Mouse (Mus musculus): ENCODE measurements around the gene Tppp3. TPM values are rescaled to one million over a fixed set of nuclear protein-coding genes. Genes with fewer than 3 reads are reported as not detected.

Tppp3 gene
- polyA plus RNA-seq, 1 experiment from 2014 or later, result 125 TPM

DNA sequence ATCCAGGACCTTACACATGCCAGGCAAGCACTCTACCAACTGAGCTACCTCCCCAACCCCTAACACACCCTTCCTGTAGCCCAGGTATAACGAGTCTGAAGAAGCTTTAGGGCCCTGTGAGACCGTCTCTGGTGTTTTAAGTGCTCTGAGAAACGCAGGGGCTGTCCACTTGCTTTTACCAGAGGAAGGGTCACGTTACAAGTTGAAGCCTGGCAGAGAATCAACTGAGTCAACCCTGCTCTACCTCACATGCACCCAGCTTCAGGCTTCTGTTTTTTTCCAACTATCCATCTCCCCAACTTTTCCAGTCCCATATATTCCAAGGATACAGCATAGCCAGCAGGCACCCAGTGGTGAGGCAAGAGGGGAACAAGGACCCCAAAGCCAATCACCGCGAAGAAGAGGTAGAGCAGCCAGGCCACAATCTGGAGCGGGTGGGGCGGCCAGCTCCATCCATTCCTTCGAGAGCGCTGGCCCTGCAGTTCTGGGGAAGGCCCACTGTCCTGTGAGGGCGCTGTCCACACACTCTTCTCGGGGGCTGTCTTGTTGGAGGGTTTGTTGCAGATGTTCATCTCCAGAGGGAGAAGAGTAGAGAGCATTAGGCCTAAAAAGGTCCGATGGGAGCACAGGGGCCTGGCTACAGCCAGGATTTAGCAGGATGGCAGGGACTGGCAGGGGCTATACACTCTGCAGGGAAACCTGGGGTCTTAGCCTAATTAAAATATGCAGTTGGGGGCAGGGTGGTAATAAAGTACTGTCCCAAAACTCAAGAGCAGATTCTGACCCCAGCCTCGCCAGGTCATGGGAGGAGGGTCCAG is 12.1 kb upstream of the Tppp3 start:
- ATAC-seq (replicated peaks), result peak; percentile 73; the same call in 1 of the 2 replicates
- no peaks in the 10 kb centered on the region for H3K27me3 ChIP-seq (replicated peaks)
- no peak overlapping the region for H3K4me2 ChIP-seq
- no peaks in the 10 kb centered on the region; the same call in 1 of the 2 replicates for H3K36me3 ChIP-seq (replicated peaks)
- no peaks in the 10 kb centered on the region; the same call in 1 of the 2 replicates for H3K4me1 ChIP-seq
- H3K4me3 ChIP-seq, result no peak overlapping the region
- H3K9ac ChIP-seq, result no peak overlapping the region
- H3K9me3 ChIP-seq, result no peaks in the 10 kb centered on the region
- no peak overlapping the region for H3K27ac ChIP-seq
- 34% methylated on average over 14 of the region's 14 CpGs for WGBS

DNA sequence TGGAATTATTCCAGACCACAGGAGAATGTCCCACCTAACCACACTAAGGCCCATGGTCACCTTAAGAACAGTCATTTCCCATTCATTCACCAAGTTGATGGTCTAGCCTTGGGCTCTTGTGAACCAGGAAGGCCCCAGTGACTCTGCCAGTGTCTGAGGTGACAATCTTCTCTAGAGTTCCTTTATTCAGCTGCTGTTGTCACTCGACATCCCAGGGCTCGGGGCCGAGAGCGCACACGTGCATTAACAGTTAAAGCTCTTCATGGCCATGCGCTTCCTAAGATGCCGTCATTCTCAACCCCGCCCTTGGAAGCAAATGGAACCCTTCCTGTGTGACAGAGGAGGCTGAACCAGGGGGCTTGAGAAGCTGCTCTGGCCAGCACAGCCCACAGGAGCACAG is 10.8 kb upstream of the Tppp3 start:
- 86% methylated on average over 8 of the region's 8 CpGs for WGBS
- H3K4me3 ChIP-seq, result no peak overlapping the region
- no peak overlapping the region for H3K4me2 ChIP-seq
- H3K27ac ChIP-seq, result no peak overlapping the region
- no peaks in the 10 kb centered on the region; the same call in 1 of the 2 replicates for H3K4me1 ChIP-seq
- no peaks in the 10 kb centered on the region for H3K9me3 ChIP-seq
- no peak overlapping the region for H3K9ac ChIP-seq
- H3K36me3 ChIP-seq (replicated peaks), result no peaks in the 10 kb centered on the region; the same call in 1 of the 2 replicates
- no peaks in the 10 kb centered on the region for H3K27me3 ChIP-seq (replicated peaks)
- ATAC-seq (replicated peaks), result no peak

DNA sequence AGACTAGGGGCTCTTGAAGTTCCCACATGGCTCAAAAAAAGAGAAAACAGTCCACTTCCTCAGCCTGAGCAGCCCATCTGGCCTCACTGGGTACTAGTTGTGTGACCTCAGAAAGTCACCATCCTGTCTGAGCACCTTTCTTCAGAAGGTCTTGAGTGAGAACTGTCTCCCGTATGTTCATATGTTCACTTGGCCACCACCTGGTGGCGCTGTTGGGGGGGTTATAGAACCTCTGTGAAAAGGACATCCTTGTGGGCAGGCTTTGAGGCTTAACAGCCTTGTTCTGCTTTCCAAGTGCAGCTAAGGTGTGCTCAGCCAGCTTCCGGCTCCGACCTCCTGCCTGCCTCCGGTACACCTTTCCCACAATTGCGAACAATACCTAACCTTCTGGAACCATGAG is 10.1 kb upstream of the Tppp3 start:
- WGBS, result 66% methylated on average over 6 of the region's 6 CpGs
- no peak overlapping the region for H3K4me2 ChIP-seq
- no peak overlapping the region for H3K4me3 ChIP-seq
- no peaks in the 10 kb centered on the region; the same call in 1 of the 2 replicates for H3K4me1 ChIP-seq
- ATAC-seq (replicated peaks), result no peak
- no peak overlapping the region for H3K9ac ChIP-seq
- H3K36me3 ChIP-seq (replicated peaks), result no peaks in the 10 kb centered on the region; the same call in 1 of the 2 replicates
- no peaks in the 10 kb centered on the region for H3K9me3 ChIP-seq
- no peaks in the 10 kb centered on the region for H3K27me3 ChIP-seq (replicated peaks)
- H3K27ac ChIP-seq, result no peak overlapping the region

DNA sequence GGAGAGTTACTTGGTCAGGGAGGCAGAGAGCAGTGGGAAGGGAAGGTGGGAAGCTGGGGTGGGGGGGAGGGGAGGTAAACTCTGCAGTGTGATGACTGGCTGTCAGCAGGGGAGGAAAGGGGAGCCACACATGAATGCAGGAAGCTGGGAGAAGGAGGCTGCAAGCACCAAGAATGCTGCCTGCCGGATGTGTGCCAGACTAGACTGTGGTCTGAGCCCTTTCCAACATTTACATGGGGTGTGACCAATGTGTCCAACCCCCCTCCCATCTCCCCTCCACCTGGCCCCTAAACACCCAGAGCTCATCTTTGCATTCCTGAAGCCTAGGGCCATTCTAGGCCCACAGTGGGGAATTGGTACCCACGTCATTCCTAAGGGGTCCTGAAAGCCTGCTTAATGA is 9.7 kb upstream of the Tppp3 start:
- H3K27ac ChIP-seq, result no peak overlapping the region
- H3K4me2 ChIP-seq, result no peak overlapping the region
- no peaks in the 10 kb centered on the region for H3K9me3 ChIP-seq
- 34% methylated on average over 2 of the region's 2 CpGs for WGBS
- no peak overlapping the region for H3K4me3 ChIP-seq
- H3K4me1 ChIP-seq, result no peaks in the 10 kb centered on the region; the same call in 1 of the 2 replicates
- H3K9ac ChIP-seq, result no peak overlapping the region
- no peaks in the 10 kb centered on the region; the same call in 1 of the 2 replicates for H3K36me3 ChIP-seq (replicated peaks)
- no peaks in the 10 kb centered on the region for H3K27me3 ChIP-seq (replicated peaks)
- ATAC-seq (replicated peaks), result no peak

DNA sequence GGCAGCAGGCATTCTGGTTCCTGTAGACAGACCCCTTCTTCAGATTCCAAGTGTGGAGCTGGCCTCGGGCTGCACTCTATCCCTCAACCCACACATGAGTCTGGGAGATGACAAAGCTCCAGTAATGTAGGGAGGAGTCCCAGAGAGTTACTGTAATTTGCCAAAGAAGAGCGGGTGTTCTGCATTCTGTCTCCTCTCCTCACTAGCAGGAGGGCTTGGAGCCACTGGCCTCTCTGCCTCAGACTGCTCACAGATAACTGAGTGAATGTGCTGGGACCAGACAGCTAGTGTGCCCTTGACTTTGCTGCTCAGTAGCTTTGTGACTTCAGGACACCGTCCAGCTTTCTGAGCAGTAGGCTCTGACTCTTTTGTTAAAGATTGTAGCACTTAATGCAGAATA is 6.5 kb upstream of the Tppp3 start:
- H3K27me3 ChIP-seq (replicated peaks), result no peaks in the 10 kb centered on the region
- no peak for ATAC-seq (replicated peaks)
- peaks cover 21% of the 10 kb centered on the region for H3K4me1 ChIP-seq
- no peak overlapping the region for H3K27ac ChIP-seq
- no peak overlapping the region for H3K4me2 ChIP-seq
- WGBS, result 78% methylated on average over 3 of the region's 3 CpGs
- H3K9me3 ChIP-seq, result no peaks in the 10 kb centered on the region
- H3K9ac ChIP-seq, result no peak overlapping the region
- no peaks in the 10 kb centered on the region; the same call in 1 of the 2 replicates for H3K36me3 ChIP-seq (replicated peaks)
- H3K4me3 ChIP-seq, result no peak overlapping the region

DNA sequence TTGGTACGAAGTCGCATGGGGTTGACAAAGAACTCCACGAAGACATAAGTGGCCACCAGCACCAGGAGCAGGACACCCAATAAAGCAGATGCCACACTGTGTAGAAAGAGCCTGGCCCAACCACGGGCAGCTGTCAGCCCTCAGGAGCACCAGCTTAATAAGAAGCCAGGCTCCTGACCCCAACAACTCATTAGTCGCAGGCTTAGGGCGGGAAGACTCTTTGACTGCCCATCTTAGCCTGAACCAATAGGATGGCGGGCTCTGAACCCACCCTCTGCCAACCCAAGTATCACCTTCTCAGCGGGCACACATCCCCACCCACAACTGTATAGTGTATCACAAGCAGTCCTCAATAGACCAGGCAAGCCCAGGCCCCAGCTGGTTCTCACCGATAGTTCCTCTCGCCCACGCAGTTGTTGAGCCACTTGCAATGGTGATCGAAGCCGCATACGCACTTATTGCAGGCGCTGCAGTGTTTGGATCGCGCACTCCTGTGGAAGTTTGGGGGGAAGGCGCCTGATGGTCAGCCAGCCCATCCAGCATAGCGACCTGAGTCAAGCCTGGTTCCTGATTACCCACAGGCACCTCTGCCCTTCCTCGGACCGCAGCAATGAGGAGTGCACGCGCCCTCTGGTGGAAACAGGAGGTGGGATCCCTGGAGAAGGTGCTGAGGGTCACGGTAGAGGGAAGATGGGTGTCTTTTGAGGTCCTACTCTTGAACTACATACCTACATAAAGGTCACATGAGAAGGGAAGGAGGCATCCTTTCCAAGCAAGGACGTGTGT is 5.5 kb upstream of the Tppp3 start:
- Histone ChIP-seq H3K9ac (no peak overlapping the region), H3K4me3 (no peak overlapping the region), H3K4me2 (no peak overlapping the region), H3K4me1 (peaks cover 27% of the 10 kb centered on the region), H3K9me3 (no peaks in the 10 kb centered on the region), H3K36me3 (replicated peaks) (no peaks in the 10 kb centered on the region), H3K27ac (no peak overlapping the region), H3K27me3 (replicated peaks) (0 out of 2 replicates have a peak, but pooled peaks cover 3% of the 10 kb centered on the region)
- no peak for ATAC-seq (replicated peaks)
- 43% methylated on average over 25 of the region's 25 CpGs for WGBS

DNA sequence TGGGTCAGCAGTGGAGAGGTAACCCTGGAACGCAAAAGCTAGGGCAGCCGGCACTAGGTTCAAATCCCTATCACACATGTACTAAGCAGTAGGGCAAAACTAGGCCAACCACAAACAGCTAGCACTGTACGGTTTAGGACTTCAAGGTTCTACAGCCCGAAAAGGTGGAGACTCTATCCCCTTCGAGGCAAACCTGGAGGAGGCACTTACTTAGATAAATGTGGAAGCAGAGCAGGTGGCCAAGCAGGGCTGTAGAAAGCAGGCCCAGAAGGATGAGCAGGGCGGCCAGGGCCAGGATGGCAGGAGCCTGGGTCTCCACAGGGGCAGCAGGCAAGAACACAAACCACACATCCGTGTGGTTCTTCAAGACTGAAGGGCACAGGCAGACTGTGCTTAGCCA is 4.8 kb upstream of the Tppp3 start:
- H3K27ac ChIP-seq, result no peak overlapping the region
- H3K36me3 ChIP-seq (replicated peaks), result no peaks in the 10 kb centered on the region
- whole genome bisulfite sequencing, result 93% methylated on average over 7 of the region's 7 CpGs
- H3K27me3 ChIP-seq (replicated peaks), result 0 out of 2 replicates have a peak, but pooled peaks cover 3% of the 10 kb centered on the region
- H3K4me3 ChIP-seq, result no peak overlapping the region
- H3K9me3 ChIP-seq, result no peaks in the 10 kb centered on the region
- no peak overlapping the region for H3K4me2 ChIP-seq
- ATAC-seq (replicated peaks), result no peak
- H3K9ac ChIP-seq, result no peak overlapping the region
- H3K4me1 ChIP-seq, result peaks cover 33% of the 10 kb centered on the region

DNA sequence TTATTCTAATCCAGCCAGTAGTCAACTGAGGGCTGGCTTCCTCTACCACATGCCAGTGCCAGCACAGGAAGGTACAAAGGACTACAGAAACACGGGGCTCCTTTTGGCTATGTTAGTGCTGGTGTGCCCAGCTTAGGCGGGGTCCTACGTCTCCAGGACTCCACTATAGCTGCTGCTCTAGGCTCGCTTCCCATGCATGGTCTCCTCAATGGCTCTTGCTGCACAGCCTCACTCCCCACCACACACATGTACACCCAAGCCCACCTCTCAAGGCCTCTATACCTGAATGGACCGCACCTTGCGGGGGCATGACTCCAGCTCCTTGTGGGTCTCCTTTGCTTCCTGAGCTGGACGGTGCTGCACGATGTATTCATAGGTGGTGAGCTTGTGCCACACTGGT is 4.4 kb upstream of the Tppp3 start:
- no peaks in the 10 kb centered on the region for H3K9me3 ChIP-seq
- 0 out of 2 replicates have a peak, but pooled peaks cover 3% of the 10 kb centered on the region for H3K27me3 ChIP-seq (replicated peaks)
- H3K9ac ChIP-seq, result no peak overlapping the region
- no peaks in the 10 kb centered on the region for H3K36me3 ChIP-seq (replicated peaks)
- no peak overlapping the region for H3K4me2 ChIP-seq
- no peak overlapping the region for H3K27ac ChIP-seq
- no peak overlapping the region for H3K4me3 ChIP-seq
- 93% methylated on average over 8 of the region's 8 CpGs for WGBS
- peaks cover 36% of the 10 kb centered on the region for H3K4me1 ChIP-seq
- ATAC-seq (replicated peaks), result no peak

DNA sequence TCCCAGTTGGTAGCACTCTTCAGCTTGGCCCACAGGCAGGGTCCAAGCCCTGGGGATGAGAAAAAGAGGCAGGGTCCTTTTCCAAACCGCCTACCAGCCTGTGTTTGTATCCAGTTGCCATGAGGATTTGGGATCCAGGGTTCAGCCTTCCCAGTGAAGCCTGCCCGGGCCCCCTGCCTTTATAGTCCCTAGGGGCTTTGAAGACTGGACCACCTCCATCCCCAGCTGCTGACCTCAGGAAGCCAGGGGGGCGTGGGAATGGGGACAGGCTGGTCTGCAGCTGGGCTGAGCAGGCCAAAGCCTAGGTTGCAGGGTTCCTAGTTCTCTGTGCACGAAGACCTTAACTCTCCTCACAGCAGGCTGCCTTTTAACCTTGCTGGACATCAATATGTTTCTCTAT is 3.9 kb upstream of the Tppp3 start:
- Histone ChIP-seq H3K27me3 (replicated peaks) (0 out of 2 replicates have a peak, but pooled peaks cover 3% of the 10 kb centered on the region), H3K36me3 (replicated peaks) (no peaks in the 10 kb centered on the region), H3K9me3 (no peaks in the 10 kb centered on the region), H3K4me1 (peaks cover 41% of the 10 kb centered on the region), H3K9ac (peak overlapping the region; percentile 13; the same call in 1 of the 2 replicates), H3K4me3 (no peak overlapping the region), H3K4me2 (no peak overlapping the region), H3K27ac (no peak overlapping the region)
- WGBS, result 27% methylated on average over 4 of the region's 4 CpGs
- no peak for ATAC-seq (replicated peaks)

DNA sequence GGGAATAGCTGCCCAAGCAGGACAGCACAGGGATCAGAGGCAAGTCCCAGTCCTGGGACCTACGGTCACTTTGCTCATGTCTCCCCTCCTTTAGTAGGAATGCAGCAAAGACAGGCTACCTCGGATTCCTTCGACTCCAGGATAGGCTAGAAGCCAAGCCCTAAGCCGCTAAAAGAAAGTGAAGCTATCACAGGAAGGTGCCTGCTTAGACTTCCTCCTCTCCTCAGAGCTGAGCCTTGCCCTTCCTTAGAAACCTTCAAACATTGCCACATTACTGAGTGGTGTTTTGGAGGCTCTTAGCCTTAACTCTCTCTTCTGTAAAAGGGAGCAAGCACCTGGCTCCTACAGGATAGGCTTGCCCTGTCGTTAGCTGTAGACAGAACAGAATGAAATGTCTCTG is 3.4 kb upstream of the Tppp3 start:
- H3K4me1 ChIP-seq, result peaks cover 46% of the 10 kb centered on the region
- H3K9ac ChIP-seq, result no peak overlapping the region
- H3K4me2 ChIP-seq, result no peak overlapping the region
- WGBS, result 41% methylated on average over 5 of the region's 5 CpGs
- no peaks in the 10 kb centered on the region for H3K36me3 ChIP-seq (replicated peaks)
- H3K27ac ChIP-seq, result no peak overlapping the region
- H3K9me3 ChIP-seq, result no peaks in the 10 kb centered on the region
- 0 out of 2 replicates have a peak, but pooled peaks cover 3% of the 10 kb centered on the region for H3K27me3 ChIP-seq (replicated peaks)
- no peak overlapping the region for H3K4me3 ChIP-seq
- no peak for ATAC-seq (replicated peaks)

DNA sequence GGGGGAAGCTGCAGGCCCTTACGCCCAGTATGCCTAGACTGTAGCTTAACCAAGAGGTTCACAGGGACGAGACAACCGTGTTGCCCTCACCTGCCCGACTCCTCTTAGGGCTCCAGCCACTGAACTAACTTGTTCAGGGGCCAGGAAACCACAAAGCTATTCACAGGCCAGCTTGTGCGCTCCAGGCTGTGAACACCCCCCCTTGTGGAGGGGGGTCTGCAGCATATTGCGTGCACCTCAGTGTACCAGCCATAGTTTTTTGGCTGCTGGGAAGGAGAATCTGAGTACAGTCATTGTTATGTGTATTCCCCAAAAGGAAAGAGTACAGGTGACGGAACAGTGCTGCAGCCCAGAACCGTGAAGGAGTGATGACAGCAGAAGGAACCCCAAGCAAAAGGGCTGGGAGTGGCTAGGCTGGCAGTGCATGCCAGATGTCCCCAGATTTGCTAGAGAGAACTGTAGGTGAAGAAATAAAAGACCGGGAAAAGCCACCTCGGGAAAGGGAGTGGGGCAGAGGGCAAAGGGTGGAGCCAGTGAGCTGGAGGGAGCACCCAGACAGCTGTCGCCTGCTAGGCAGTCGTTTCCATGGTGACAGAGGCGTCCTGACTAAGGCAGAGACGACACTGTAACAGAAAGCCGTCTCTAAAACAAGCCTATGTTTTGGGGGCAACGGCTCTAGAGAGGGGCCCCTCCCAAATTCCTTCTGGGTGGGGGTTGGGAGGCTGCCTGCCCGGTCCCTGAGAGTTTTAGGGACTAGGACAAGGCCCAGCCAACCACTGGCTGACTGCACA is 2.7 kb upstream of the Tppp3 start:
- Histone ChIP-seq H3K36me3 (replicated peaks) (no peaks in the 10 kb centered on the region), H3K4me2 (no peak overlapping the region), H3K9ac (no peak overlapping the region), H3K4me1 (peaks cover 53% of the 10 kb centered on the region), H3K9me3 (no peaks in the 10 kb centered on the region), H3K27me3 (replicated peaks) (0 out of 2 replicates have a peak, but pooled peaks cover 3% of the 10 kb centered on the region), H3K27ac (no peak overlapping the region), H3K4me3 (no peak overlapping the region)
- 26% methylated on average over 17 of the region's 17 CpGs for WGBS
- no peak for ATAC-seq (replicated peaks)

DNA sequence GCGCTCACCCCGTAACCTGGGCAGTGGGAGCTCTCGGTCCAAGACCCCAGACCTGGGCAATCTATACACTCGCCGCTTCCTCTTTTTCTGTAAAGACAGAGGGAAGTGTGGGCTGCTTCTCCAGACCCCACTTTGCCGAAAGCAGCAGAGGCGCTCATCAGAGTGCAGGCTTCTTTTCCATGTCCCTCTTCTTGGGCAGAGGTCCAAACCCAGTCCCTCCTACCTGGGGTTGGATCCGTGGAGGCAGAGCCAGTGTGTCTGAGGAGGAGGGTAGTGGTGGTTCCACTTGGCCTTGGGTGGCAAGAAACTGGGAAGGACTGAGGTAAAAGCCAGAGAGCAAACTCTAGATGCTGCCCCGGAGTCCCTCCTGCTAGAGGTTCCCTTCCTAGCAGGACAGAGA is 1.7 kb upstream of the Tppp3 start:
- 58% methylated on average over 9 of the region's 9 CpGs for WGBS
- no peak overlapping the region for H3K27ac ChIP-seq
- H3K4me1 ChIP-seq, result peaks cover 56% of the 10 kb centered on the region
- no peak for ATAC-seq (replicated peaks)
- H3K9me3 ChIP-seq, result no peaks in the 10 kb centered on the region
- no peak overlapping the region for H3K4me2 ChIP-seq
- no peak overlapping the region for H3K9ac ChIP-seq
- H3K36me3 ChIP-seq (replicated peaks), result no peaks in the 10 kb centered on the region
- no peak overlapping the region for H3K4me3 ChIP-seq
- H3K27me3 ChIP-seq (replicated peaks), result 0 out of 2 replicates have a peak, but pooled peaks cover 3% of the 10 kb centered on the region
